ENCODE assay signal across 25 mouse cellular contexts in genomic region chr9:69941556-69941955, GRCm38 (mm10). TPM values are rescaled to one million over a fixed set of nuclear protein-coding genes. Genes with fewer than 3 reads are reported as not detected.
DNase-seq lines count a peak whose midpoint lies in the region; ATAC-seq and TF ChIP-seq lines count a peak whose summit lies in the region.
"Had no signal": no experiment of that assay in that cellular context is flagged by ENCODE, and none has a peak within 500 bp of the region (broad histone marks: within the 10 kb centered on the region; RNA-seq: fewer than 3 reads in every experiment).

No protein-coding gene starts in this region.

- no peak overlapping the region for H3K9ac ChIP-seq in kidney, postnatal 0 days (ENCODE audit: low read depth, low read length)
- H3K9ac ChIP-seq: embryonic facial prominence, embryonic 15.5 days; hindbrain, embryonic 13.5 days; liver, embryonic 15.5 days; lung, embryonic 15.5 days; midbrain, embryonic 15.5 days; stomach, embryonic 15.5 days had no signal

- 23% methylated on average over 6 of the region's 6 CpGs for WGBS in kidney, postnatal 0 days

- no peaks in the 10 kb centered on the region for H3K4me1 ChIP-seq in kidney, postnatal 0 days (replicated peaks; ENCODE audit: insufficient read depth, low read length)
- H3K4me1 ChIP-seq: embryonic facial prominence, embryonic 15.5 days; hindbrain, embryonic 13.5 days; liver, embryonic 15.5 days; lung, embryonic 15.5 days; midbrain, embryonic 15.5 days; stomach, embryonic 15.5 days had no signal

- no peak overlapping the region for H3K4me3 ChIP-seq in kidney, postnatal 0 days (replicated peaks; ENCODE audit: low read depth, low read length)
- H3K4me3 ChIP-seq: embryonic facial prominence, embryonic 15.5 days; hindbrain, embryonic 13.5 days; left cerebral cortex, adult 2 months; limb, embryonic 10.5 days; liver, embryonic 15.5 days; lung, embryonic 15.5 days; megakaryocyte, embryonic 14.5 days; midbrain, embryonic 15.5 days; stomach, embryonic 15.5 days had no signal

- TF ChIP-seq CTCF in kidney, postnatal 0 days (IDR thresholded peaks at IDR 0.05; ENCODE audit: low read depth), result no peak; the same call in 1 of the 2 replicates

- H3K4me2 ChIP-seq in kidney, postnatal 0 days (ENCODE audit: low read length), result no peak overlapping the region
- H3K4me2 ChIP-seq: embryonic facial prominence, embryonic 15.5 days; hindbrain, embryonic 13.5 days; liver, embryonic 15.5 days; lung, embryonic 15.5 days; midbrain, embryonic 15.5 days; stomach, embryonic 15.5 days had no signal

- H3K9me3 ChIP-seq in kidney, postnatal 0 days (replicated peaks; ENCODE audit: low read length), result no peaks in the 10 kb centered on the region
- H3K9me3 ChIP-seq: embryonic facial prominence, embryonic 15.5 days; hindbrain, embryonic 13.5 days; limb, embryonic 10.5 days; liver, embryonic 15.5 days; lung, embryonic 15.5 days; megakaryocyte, embryonic 14.5 days; midbrain, embryonic 15.5 days; stomach, embryonic 15.5 days had no signal

- no peaks in the 10 kb centered on the region for H3K27me3 ChIP-seq in kidney, postnatal 0 days (ENCODE audit: insufficient read depth, low read length)
- H3K27me3 ChIP-seq: embryonic facial prominence, embryonic 15.5 days; hindbrain, embryonic 13.5 days; liver, embryonic 15.5 days; lung, embryonic 15.5 days; midbrain, embryonic 15.5 days; stomach, embryonic 15.5 days had no signal

- peak; percentile 40 to 57 for DNase-seq in cerebellum, postnatal 14 days
- no peak for DNase-seq in cerebellum, adult 9-10 months
- peak; percentile 50 for DNase-seq in kidney, postnatal 0 days (ENCODE audit: low spot score)
- DNase-seq in kidney, postnatal 4 days, result no peak
- DNase-seq in testis, postnatal 10 days (ENCODE audit: low spot score), result peak; percentile 27
- DNase-seq in testis, postnatal 14 days (ENCODE audit: low spot score), result no peak
- DNase-seq in urinary bladder, adult 18-20 months (ENCODE audit: low spot score in 2 of 2), result no peak
- DNase-seq: cerebellum, adult 2 months; gastrocnemius, postnatal 25 days; heart, adult 18-20 months; kidney, adult 9 months; kidney, postnatal 25 days; liver; lung, postnatal 36 days; thymus, adult 2 months had no signal

- ATAC-seq in kidney, postnatal 0 days (replicated peaks; ENCODE audit: low FRiP score, low read depth), result no peak
- ATAC-seq: intestine, embryonic 16.5 days; midbrain, embryonic 15.5 days had no signal

- H3K36me3 ChIP-seq in kidney, postnatal 0 days (ENCODE audit: insufficient read depth, low read length), result no peaks in the 10 kb centered on the region
- H3K36me3 ChIP-seq: embryonic facial prominence, embryonic 15.5 days; hindbrain, embryonic 13.5 days; limb, embryonic 10.5 days; liver, embryonic 15.5 days; lung, embryonic 15.5 days; midbrain, embryonic 15.5 days; stomach, embryonic 15.5 days had no signal

- H3K27ac ChIP-seq in kidney, postnatal 0 days, result no peak overlapping the region
- H3K27ac ChIP-seq: embryonic facial prominence, embryonic 15.5 days; hindbrain, embryonic 13.5 days; left cerebral cortex, adult 2 months; limb, embryonic 10.5 days; liver, embryonic 15.5 days; lung, embryonic 15.5 days; midbrain, embryonic 15.5 days; stomach, embryonic 15.5 days had no signal

RNA-seq across cellular contexts. Expression of gene Bnip2, which starts 47.7 kb away (rescaled TPM):
- 88.9 and 90.6 TPM in 2 replicates for polyA plus RNA-seq in kidney, postnatal 0 days (2015; fragmentation: Nextera tagmentation; extraction: Ambion mirVana)

Comparison
In these comparisons a context has a peak if more than half of its experiments do, and no peak if none do; other contexts are left out.
1. DNase-seq: peak in cerebellum, postnatal 14 days (2 of 2), kidney, postnatal 0 days (single experiment) and testis, postnatal 10 days (single experiment); none in cerebellum, adult 9-10 months (single experiment), kidney, postnatal 4 days (0 of 2), testis, postnatal 14 days (single experiment) and urinary bladder, adult 18-20 months (0 of 2).